Mouse (Mus musculus) CH12.LX (cell line): ENCODE data around the gene Cnot11.

ENCODE experiments used
- CTCF ChIP-seq, 2 experiments: IDR thresholded peaks in 1 of 2; conservative IDR thresholded peaks in 1 of 2; 2 replicates each; pipeline ENCODE4 v1.5.1; 2011 to 2012; ENCODE audit warnings: low read depth in 2 of 2, low read length in 2 of 2, improper control_type of control experiment in 1 of 2, inconsistent platforms in 1 of 2, mild to moderate bottlenecking in 1 of 2, moderate library complexity in 1 of 2
- KAT2A ChIP-seq: IDR thresholded peaks from 2 replicates; pipeline ENCODE4 v1.6.1; 2012; ENCODE audit warnings: low read length, improper control_type of control experiment, inconsistent platforms; ENCODE audit not compliant: insufficient replicate concordance
- POLR2A ChIP-seq: IDR thresholded peaks from 2 replicates; pipeline ENCODE4 v1.6.1; 2011; ENCODE audit warnings: low read depth, mild to moderate bottlenecking, improper control_type of control experiment, low read length

GRCm38 (mm10) chr1:39593836-39594235 lies 59.0 kb downstream of the Cnot11 start:
- TF ChIP-seq CTCF (conservative IDR thresholded peaks at IDR 0.05 in 1 of 2, IDR thresholded peaks at IDR 0.05 in 1 of 2; ENCODE audit: low read depth in 2 of 2, low read length in 2 of 2): no peak
- no peak for TF ChIP-seq KAT2A
- TF ChIP-seq POLR2A: no peak
